23 mouse cellular contexts compared by ENCODE assay signal in genomic region chr16:5639956-5640355, GRCm38 (mm10).
DNase-seq lines count a peak whose midpoint lies in the region; ATAC-seq lines count a peak whose summit lies in the region.
"Had no signal": no experiment of that assay in that cellular context is flagged by ENCODE, and none has a peak within 500 bp of the region (broad histone marks: within the 10 kb centered on the region; RNA-seq: fewer than 3 reads in every experiment).

No protein-coding gene starts in this region.

- no peak overlapping the region for H3K4me2 ChIP-seq in midbrain, embryonic 14.5 days (ENCODE audit: low read length)
- H3K4me2 ChIP-seq: embryonic facial prominence, embryonic 13.5 days; forebrain, embryonic 12.5 days; heart, embryonic 11.5 days; heart, embryonic 15.5 days; hindbrain, embryonic 14.5 days had no signal

- peak; percentile 32 to 69 for DNase-seq in adrenal gland, adult (ENCODE audit: inconsistent age in 2 of 2, low spot score in 1 of 2)
- no peak for DNase-seq in adrenal gland, postnatal 4 days (ENCODE audit: low spot score in 2 of 2)
- peak; percentile 27 for DNase-seq in ovary, postnatal 36 days (ENCODE audit: low spot score)
- no peak for DNase-seq in ovary, postnatal 10 days (ENCODE audit: low spot score)
- DNase-seq in adrenal gland, postnatal 36 days = peak; percentile 43 to 45
- DNase-seq in layer of hippocampus, postnatal 14 days (ENCODE audit: low spot score in 2 of 2) = no peak
- no peak for DNase-seq in midbrain, embryonic 14.5 days
- DNase-seq: B cell, adult 2 months; cerebellum, adult 11-12 months; cerebellum, adult 9-10 months; cerebellum, postnatal 36 days; gastrocnemius, postnatal 10 days; heart, adult 2 months; heart, postnatal 14 days had no signal

- no peaks in the 10 kb centered on the region for H3K4me1 ChIP-seq in midbrain, embryonic 14.5 days (ENCODE audit: control insufficient read depth, insufficient read depth, low read length)
- H3K4me1 ChIP-seq: embryonic facial prominence, embryonic 13.5 days; forebrain, embryonic 12.5 days; heart, embryonic 15.5 days; hindbrain, embryonic 10.5 days had no signal

- no peak overlapping the region for H3K27ac ChIP-seq in midbrain, embryonic 14.5 days (replicated peaks; ENCODE audit: low read depth, low read length)
- H3K27ac ChIP-seq: embryonic facial prominence, embryonic 13.5 days; forebrain, embryonic 12.5 days; heart, adult 2 months; heart, embryonic 15.5 days; hindbrain, embryonic 10.5 days; hindbrain, embryonic 14.5 days had no signal

- no peaks in the 10 kb centered on the region for H3K9me3 ChIP-seq in midbrain, embryonic 14.5 days (ENCODE audit: control insufficient read depth, low read length)
- H3K9me3 ChIP-seq: embryonic facial prominence, embryonic 13.5 days; forebrain, embryonic 12.5 days; heart, embryonic 15.5 days; hindbrain, embryonic 10.5 days had no signal

- no peak for ATAC-seq in midbrain, embryonic 14.5 days (ENCODE audit: low FRiP score, low TSS enrichment)
- ATAC-seq: CD4-positive, CD25-positive, alpha-beta regulatory T cell, adult 4 months; forebrain, embryonic 16.5 days had no signal

- H3K9ac ChIP-seq in midbrain, embryonic 14.5 days (replicated peaks; ENCODE audit: low read length) = no peak overlapping the region
- H3K9ac ChIP-seq: embryonic facial prominence, embryonic 13.5 days; forebrain, embryonic 12.5 days; heart, embryonic 15.5 days; hindbrain, embryonic 14.5 days had no signal

- no peaks in the 10 kb centered on the region for H3K36me3 ChIP-seq in midbrain, embryonic 14.5 days (ENCODE audit: control insufficient read depth, insufficient read depth, low read length)
- H3K36me3 ChIP-seq: embryonic facial prominence, embryonic 13.5 days; forebrain, embryonic 12.5 days; G1E; heart, embryonic 15.5 days; hindbrain, embryonic 10.5 days had no signal

- H3K4me3 ChIP-seq in midbrain, embryonic 14.5 days (replicated peaks; ENCODE audit: low read depth, low read length) = no peak overlapping the region
- H3K4me3 ChIP-seq: embryonic facial prominence, embryonic 13.5 days; forebrain, embryonic 12.5 days; heart, adult 2 months; heart, embryonic 15.5 days; hindbrain, embryonic 10.5 days had no signal

- no peaks in the 10 kb centered on the region for H3K27me3 ChIP-seq in midbrain, embryonic 14.5 days (ENCODE audit: control insufficient read depth, insufficient read depth, low read length)
- H3K27me3 ChIP-seq: embryonic facial prominence, embryonic 13.5 days; forebrain, embryonic 12.5 days; heart, embryonic 15.5 days had no signal

- 76% methylated on average over 5 of the region's 5 CpGs for WGBS in midbrain, embryonic 14.5 days

Comparison
In these comparisons a context has a peak if more than half of its experiments do, and no peak if none do; other contexts are left out.
1. DNase-seq: peak in adrenal gland, adult (2 of 2), ovary, postnatal 36 days (single experiment) and adrenal gland, postnatal 36 days (2 of 2); none in adrenal gland, postnatal 4 days (0 of 2), ovary, postnatal 10 days (single experiment), layer of hippocampus, postnatal 14 days (0 of 2) and midbrain, embryonic 14.5 days (single experiment).